Mouse (Mus musculus) cerebellum, postnatal 14 days (tissue): ENCODE measurements at regions not wholly inside any gene's neighbourhood (a gene's known extent, or its start where the extent isn't known, plus 50 kb on each side); places are given as distances from the start of the nearest gene placed in this dataset.
"Not testable (repeated sequence)": the region's sequence is repeated elsewhere in the genome, so short reads cannot be mapped to it uniquely, and the experiment has no call there.

Source experiments
- DNase-seq, 2 experiments: peaks; one replicate each; pipeline ENCODE4 v3.0.0; 2021; ENCODE audit warnings: mixed read lengths in 2 of 2

DNA sequence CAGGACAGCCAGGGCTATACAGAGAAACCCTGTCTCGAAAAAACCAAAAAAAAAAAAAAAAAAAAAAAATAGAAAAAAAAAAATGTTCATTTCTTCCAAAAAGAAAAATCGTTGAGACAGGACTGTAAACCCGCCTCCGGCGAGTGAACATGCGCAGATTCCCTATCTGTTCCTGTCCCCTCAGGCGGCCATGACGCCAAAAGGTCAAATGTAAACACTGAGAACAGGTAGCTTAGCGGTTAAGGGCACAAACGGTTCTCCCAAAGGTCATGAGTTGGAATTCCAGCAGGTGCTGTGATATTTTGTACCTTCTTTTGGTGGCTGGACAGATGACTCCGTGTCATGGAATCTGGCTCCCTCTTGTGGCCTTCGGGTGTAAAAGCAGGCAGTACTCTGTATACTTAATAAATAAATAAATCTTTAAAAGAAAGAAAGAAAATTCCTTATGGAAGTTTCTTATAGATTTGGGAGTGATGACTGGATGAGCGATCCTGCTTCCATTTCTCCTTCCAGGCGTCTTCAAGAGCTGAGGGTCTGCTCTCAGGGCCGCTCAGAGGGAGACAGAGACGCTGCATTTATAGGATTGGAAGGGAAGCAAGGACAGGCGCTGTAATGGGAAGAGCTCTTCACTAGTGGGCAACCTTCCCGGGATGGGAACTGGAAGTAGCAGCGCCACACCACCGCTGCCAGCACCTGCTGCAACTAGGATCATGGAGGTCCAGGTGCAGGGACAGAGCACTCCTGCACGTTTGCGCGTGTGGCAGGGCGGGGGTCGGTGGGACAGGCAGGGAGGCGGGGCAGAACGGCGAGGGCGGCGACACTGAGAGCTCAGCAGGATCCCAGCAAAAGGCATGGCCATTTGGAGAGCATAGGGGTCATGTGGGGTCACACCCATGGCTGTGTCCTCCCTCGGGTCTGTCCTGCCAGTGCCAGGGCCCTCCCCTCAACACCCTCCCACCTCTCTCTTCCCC lies 189.2 kb upstream of the Gm10767 start:
- not testable (repeated sequence) for DNase-seq

DNA sequence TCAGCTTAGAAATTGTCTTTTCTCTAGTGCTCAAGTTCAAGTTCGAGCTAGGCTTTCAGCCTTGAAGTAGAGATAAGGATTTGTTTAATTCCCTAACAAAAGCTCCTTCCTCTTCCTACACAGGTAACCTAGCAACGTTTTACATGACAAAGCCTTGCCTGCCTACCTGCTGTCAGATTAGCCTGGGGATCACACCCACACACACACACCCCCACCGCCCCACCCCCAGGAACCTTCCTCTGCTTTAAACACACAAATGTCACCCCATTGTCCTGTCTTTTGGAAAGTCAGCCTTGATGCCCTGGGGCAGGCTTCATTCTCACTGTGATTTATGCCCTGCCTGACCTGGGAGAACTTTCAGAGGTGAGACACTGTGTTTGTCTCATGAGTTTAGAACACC lies 193.7 kb upstream of the Gm10767 start:
- DNase-seq: not testable (repeated sequence)

DNA sequence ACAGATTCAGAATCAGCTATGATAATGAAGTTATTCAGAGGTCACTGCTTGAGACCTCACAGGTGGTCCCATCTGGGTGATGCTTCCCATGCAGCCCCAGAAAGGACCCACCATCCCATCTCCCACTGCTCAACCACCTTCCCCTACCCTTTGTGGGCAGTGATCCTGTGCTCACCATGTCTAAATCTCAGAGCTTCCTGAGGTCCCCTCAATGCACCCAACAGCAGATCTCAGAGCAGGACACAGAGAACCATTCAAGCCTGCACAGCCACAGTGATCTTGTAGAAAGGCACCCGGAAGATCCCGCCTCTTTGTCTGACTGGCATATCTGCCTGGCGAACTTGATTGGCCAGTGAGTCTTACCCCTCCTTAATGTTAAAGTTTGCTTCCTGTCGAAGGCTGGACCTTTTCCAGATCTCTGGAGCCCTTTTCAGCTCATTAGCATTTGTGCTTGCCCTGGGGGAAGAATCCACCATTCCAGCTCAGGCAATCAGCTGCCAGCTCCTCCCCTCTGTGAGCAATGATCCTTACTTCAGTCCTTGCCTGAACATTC lies 206.7 kb upstream of the Gm10767 start:
- not testable (repeated sequence) for DNase-seq

DNA sequence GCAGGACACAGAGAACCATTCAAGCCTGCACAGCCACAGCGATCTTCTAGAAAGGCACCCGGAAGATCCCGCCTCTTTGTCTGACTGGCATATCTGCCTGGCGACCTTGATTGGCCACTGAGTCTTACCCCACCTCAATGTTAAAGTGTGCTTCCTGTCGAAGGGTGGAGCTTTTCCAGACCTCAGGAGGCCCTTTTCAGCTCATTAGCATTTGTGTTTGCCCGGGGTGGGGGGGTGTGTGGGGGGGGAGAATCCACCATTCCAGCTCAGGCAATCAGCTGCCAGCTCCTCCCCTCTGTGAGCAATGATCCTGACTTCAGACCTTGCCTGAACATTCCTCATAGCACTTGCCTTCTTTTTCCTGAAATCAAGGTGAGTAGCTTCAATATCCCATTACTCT lies 223.9 kb upstream of the Gm10767 start:
- DNase-seq: not testable (repeated sequence)

DNA sequence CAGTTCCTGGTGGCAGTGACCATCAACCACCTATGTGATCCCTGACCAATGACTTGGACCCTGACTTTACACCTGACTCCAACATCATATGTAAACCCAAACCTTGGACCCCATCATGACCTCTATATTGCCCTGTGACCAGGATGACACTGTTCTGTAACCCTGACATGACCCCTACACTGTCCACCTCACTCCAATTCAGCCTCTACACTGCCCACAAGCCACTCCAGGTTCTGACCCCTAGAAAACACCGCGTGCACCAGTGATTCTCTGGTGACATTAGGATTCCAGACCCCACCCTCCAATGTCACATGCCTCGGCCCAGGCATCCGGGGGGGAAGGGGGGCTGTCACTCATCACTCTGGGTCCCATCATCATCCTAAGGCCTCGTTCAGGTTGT lies 201.3 kb upstream of the 2410141K09Rik start:
- DNase-seq: not testable (repeated sequence)

DNA sequence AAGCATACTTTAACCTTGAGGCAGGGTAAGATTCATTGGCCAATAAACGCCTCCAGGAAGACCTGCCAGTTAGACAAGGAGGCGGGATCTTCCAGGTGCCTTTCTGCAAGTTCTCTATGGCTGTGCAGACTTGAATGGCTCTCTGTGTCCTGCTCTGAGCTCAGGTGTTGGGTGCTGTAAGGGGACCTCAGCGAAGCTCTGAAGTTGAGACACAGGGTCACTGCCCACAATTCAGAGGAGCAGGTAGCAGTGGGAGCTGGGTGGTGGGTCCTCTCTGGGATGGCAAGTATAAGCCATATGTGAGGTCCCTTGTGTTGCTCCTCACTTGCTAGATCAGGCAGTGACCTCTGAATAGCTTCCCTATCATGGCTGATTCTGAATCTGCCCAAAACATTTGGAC lies 184.8 kb upstream of the 2410141K09Rik start:
- not testable (repeated sequence) for DNase-seq

DNA sequence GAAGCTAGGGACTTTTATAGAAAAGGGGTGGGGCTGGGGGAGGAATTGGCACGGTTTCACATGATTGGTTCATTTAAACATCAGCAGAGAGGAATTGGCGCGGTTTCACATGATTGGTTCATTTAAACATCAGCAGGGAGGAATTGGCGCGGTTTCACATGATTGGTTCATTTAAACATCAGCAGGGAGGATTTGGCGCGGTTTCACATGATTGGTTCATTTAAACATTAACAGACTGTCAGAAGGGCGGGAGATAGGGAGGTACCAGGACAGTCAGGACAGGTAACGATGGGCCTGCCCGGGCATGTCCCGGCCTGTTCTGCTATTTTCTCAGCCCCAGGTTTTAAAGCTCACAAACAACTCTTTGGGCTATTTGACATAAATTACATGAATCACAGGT lies 145.1 kb upstream of the 2410141K09Rik start:
- peak in 1 of 2 experiments; percentile 16 for DNase-seq

GRCm38 (mm10) chr13:66563616-66564015 lies 122.7 kb upstream of the 2410141K09Rik start:
- not testable (repeated sequence) for DNase-seq

DNA sequence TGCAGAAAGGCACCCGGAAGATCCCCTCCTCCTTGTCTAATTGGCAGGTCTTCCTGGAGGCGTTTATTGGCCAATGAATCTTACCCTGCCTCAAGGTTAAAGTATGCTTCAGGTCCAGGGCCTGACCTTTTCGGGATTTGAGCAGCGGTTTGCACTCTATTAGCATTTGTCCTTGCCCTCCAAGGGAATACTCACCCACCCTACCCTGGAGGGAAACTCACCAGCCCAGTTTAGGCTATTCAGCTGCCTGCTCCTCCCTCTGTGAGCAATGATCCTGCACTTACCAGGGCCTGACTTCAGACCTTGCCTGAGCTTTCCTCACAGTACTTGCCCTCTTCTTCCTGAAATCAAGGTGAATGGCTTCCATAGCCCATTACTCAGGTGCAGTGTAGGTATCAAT lies 115.5 kb upstream of the 2410141K09Rik start:
- not testable (repeated sequence) for DNase-seq

GRCm38 (mm10) chr13:66547951-66548350 lies 107.0 kb upstream of the 2410141K09Rik start:
- not testable (repeated sequence) for DNase-seq

DNA sequence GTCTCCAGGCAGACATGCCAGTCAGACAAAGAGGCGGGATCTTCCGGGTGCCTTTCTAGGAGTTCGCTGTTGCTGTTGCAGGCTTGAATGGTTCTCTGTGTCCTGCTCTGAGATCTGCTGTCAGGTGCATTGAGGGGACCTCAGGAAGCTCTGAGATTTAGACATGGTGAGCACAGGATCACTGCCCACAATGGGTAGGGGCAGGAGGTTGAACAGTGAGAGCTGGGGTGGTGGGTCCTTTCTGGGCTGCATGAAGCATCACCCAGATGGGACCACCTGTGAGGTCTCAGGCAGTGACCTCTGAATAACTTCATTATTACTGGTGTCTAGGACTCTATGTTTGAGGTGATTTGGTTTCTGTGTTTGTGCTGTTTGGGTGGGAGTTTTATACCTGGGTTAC lies 78.7 kb upstream of the 2410141K09Rik start:
- DNase-seq: not testable (repeated sequence)
